Mouse (Mus musculus): Measurements from ENCODE around the gene 0610010K14Rik. TPM values are rescaled to one million over a fixed set of nuclear protein-coding genes. Genes with fewer than 3 reads are reported as not detected.

Gene 0610010K14Rik
- total and polyA plus RNA-seq, 3 experiments, result 27.7 to 153 (median 75.2) TPM

DNA sequence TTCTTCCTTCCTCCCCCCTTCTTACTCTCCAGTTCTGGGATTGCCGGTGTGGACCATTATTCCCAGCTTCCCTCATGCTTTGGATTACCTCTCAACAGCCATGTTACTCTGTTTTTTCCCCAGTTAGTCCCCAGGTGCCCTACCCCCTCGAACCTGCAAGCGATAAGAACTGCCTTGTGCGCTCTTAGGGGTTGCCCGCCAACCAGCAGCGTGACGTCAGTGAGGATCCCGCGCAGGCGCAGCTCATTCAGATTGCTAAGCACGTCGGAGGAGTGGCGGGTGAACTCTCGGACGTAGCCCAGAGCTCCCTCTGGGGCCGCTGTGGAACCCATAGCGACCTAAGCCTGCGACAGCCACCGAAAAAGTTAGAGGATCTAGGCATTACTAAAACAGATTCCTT is 8.9 kb downstream of the 0610010K14Rik start (continued):
- TF ChIP-seq MYC (IDR thresholded peaks at IDR 0.05; ENCODE audit: low read depth, low read length) (peak; percentile 51; the same call in 1 of the 2 replicates), MAZ (IDR thresholded peaks at IDR 0.05; ENCODE audit: low read depth, low read length) (peak; percentile 65), UBTF (IDR thresholded peaks at IDR 0.05; ENCODE audit: low read depth, low read length) (no peak), ZNF384 (IDR thresholded peaks at IDR 0.05; ENCODE audit: low read depth, low read length) (no peak), E2F4 (IDR thresholded peaks at IDR 0.05; ENCODE audit: insufficient replicate concordance, low read depth, low read length) (peak; percentile 86; the same call in 1 of the 2 replicates), IRF4 (IDR thresholded peaks at IDR 0.05; ENCODE audit: low read depth, low read length) (peak; percentile 60; the same call in 1 of the 2 replicates), GABPA (IDR thresholded peaks at IDR 0.05; ENCODE audit: insufficient replicate concordance, low read depth, low read length) (no peak), RCOR1 (conservative IDR thresholded peaks at IDR 0.05; ENCODE audit: low read depth, low read length) (no peak), PAX5 (IDR thresholded peaks at IDR 0.05; ENCODE audit: low read length) (no peak), JUN (IDR thresholded peaks at IDR 0.05; ENCODE audit: insufficient read depth, low read depth, low read length) (peak; percentile 39; the same call in 1 of the 2 replicates), HCFC1 (IDR thresholded peaks at IDR 0.05; ENCODE audit: low read depth, low read length) (peak; percentile 44), NELFE (IDR thresholded peaks at IDR 0.05; ENCODE audit: low read depth, low read length) (no peak), POLR2AphosphoS2 (IDR thresholded peaks at IDR 0.05; ENCODE audit: low read depth, low read length) (no peak), RAD21 (IDR thresholded peaks at IDR 0.05; ENCODE audit: low read depth, low read length) (no peak), USF2 (conservative IDR thresholded peaks at IDR 0.05; ENCODE audit: low read depth, low read length) (no peak), ETS1 (conservative IDR thresholded peaks at IDR 0.05; ENCODE audit: low read depth, low read length) (peak; percentile 32; the same call in 1 of the 2 replicates), MXI1 (IDR thresholded peaks at IDR 0.05; ENCODE audit: low read depth, low read length) (peak; percentile 70; the same call in 1 of the 2 replicates), MEF2A (IDR thresholded peaks at IDR 0.05; ENCODE audit: borderline replicate concordance, low read depth, low read length) (peak; percentile 55)

DNA sequence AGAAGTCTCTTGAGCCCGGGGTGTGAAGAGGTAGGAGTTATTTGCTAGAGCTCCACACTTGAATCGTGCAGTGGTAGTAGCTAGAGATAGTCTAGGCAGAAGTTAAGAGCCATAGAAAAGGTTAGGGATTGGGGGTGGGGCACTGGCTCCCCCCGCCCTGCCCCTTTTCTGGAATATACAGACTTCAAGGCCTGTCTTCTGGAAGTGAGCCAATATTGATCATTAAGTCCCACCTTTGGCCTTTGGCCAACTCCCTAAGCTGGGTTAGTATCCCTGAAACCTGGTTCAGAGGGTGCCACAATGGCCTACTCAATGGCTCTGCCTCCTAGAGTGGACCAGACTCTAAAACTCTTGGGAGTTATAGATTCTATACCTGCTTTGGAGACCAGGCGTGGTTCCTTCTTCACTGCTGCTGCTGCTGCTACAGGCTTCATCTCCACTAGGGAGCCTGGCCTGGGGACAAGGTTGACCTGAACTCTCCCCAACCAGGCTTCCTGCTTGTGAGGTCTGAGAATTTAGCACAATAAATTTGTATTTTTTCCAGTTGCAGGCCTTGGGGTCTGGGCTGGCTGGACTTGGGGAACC is 10.0 kb downstream of the 0610010K14Rik start:
- Histone ChIP-seq H3K36me3 (replicated peaks in 1 of 2; ENCODE audit: control insufficient read depth in 1 of 2, insufficient read depth in 1 of 2, low read length in 1 of 2) (peaks cover 0 to 13% of the 10 kb centered on the region in 2 experiments), H3K9me3 (replicated peaks; ENCODE audit: low read length) (no peaks in the 10 kb centered on the region), H3K79me2 (replicated peaks; ENCODE audit: control insufficient read depth, extremely low read depth, insufficient read depth, poor library complexity, severe bottlenecking) (no peaks in the 10 kb centered on the region), H3K27me3 (replicated peaks) (peaks cover 2% of the 10 kb centered on the region), H3K4me1 (ENCODE audit: control insufficient read depth in 1 of 2, insufficient read depth in 2 of 2) (peaks cover 0 to 30% of the 10 kb centered on the region in 2 experiments; a peak in 2 of 4 replicates), H3K27ac (ENCODE audit: insufficient read depth, low read depth) (no peak overlapping the region), H3K9ac (ENCODE audit: insufficient read depth, low read depth) (no peak overlapping the region), H3K4me3 (replicated peaks in 1 of 3; ENCODE audit: low read depth in 2 of 3, low read length in 2 of 3, poor library complexity in 1 of 3) (no peak overlapping the region), H3K4me2 (ENCODE audit: insufficient read depth, low read depth, poor library complexity, severe bottlenecking) (no peak overlapping the region)
- TF ChIP-seq ZMIZ1 (IDR thresholded peaks at IDR 0.05; ENCODE audit: low read depth, low read length) (no peak), TCF12 (IDR thresholded peaks at IDR 0.05; ENCODE audit: low read depth, low read length) (no peak), TBP (conservative IDR thresholded peaks at IDR 0.05; ENCODE audit: low read depth, low read length) (no peak), ZC3H11A (IDR thresholded peaks at IDR 0.05; ENCODE audit: low read depth, low read length) (no peak), CTCF (conservative IDR thresholded peaks at IDR 0.05 in 1 of 2, IDR thresholded peaks at IDR 0.05 in 1 of 2; ENCODE audit: low read depth in 2 of 2, low read length in 2 of 2) (no peak), EP300 (IDR thresholded peaks at IDR 0.05; ENCODE audit: low read length) (no peak), MAFK (IDR thresholded peaks at IDR 0.05; ENCODE audit: insufficient replicate concordance, low read length) (no peak), CHD2 (IDR thresholded peaks at IDR 0.05; ENCODE audit: low read length) (no peak), RCOR1 (conservative IDR thresholded peaks at IDR 0.05; ENCODE audit: low read depth, low read length) (no peak)
- in situ Hi-C loops (cut with MboI; ENCODE audit: low pct_ligation_motif_present, low pct_unique_long_range_greater_than_20kb, low sequenced_read_pairs) (loop anchor here (25.0 kb wide), 2 partner anchors 385 to 535 kb away; partner anchors contain the start of genes 4930544D05Rik, Chrne and Zfp3), dilution Hi-C loops (cut with MboI; ENCODE audit: extremely low pct_ligation_motif_present, extremely low pct_unique_long_range_greater_than_20kb, low sequenced_read_pairs) (no loop called here)
- no peak for DNase-seq (ENCODE audit: extremely low read depth)

All from CH12.LX (cell line).